Mouse (Mus musculus): ENCODE data around the gene Hspb11. TPM values are rescaled to one million over a fixed set of nuclear protein-coding genes. Genes with fewer than 3 reads are reported as not detected.

Hspb11 gene
- 20.6 and 28.9 TPM in 2 replicates for total RNA-seq (2017)

DNA sequence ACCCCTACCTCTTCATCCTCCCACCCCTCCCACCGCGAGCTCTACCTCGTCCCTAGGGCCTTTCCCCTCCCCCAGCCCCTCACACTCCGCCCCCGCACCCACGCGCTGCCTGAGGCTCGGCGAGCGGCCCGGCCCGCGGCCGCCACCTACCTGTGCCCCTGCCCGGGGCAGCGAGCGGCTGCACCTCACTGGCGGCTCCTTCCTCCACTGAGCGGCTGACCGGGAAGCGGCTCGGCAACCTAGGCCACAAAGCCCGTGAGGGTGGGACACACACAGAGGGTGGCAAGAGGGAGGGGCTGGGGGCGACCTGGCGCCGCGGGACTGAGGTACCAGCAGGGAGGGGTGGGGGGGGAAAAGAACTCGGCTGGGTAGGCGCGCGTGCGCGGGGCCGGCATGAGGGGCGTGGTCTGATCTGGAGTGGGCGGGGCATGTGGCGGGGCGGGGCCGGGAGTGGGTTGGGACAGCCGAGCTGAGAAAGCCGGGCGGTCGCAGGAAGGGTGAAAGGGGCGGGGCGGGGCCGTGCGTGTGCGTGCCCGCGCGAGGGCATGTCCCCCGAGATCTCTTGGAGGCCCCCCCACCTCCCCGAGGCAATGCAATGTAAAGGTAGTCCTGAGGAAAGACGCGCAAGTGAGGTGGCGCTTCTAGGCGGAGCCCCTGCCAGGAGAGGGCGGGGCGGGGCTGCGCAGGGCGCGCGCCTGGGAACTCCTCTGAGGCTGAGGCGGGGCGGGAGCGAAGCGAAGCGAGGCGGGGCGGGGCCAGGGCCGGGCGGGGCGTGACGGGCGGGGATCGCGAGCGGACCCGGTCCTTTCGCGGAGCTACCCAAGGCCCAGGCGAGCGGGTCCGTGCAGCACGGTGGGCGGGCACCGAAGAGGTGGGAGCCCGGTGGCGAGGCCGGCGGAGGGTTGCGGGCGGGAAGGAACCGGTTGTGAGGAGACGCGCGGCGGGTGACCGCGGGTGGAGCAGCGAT, at the start of gene Hspb11, which contains the start of gene Lrrc42:
Hspb11 (plus strand) TSS at position 469 of the 967 bp plus-strand sequence.
Lrrc42 (minus strand) TSS at position 408 of the 967 bp plus-strand sequence.
- peak; percentile 94 for ATAC-seq (replicated peaks; ENCODE audit: low read depth, poor library complexity, severe bottlenecking)

DNA sequence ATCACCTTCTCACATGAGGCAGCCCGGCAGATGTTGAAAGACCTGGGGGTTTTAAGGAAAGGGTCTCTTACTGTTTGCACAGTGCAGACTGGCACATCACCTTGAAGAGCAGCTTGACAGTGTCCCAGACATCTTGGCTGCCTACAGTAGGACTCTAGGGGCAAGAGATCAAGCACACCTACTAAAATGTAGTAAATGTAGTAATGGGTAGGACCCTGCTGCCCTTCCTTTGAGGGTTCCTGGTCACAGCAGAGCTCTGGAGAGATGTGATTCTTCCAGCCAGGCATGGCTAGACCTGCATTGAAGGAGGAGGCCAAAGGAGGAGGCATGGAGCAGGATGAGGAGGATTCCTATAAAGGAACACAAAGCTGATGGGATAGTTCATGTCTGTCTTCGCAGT, 46.4 kb upstream of the Hspb11 start:
- no peak for ATAC-seq (replicated peaks; ENCODE audit: low read depth, poor library complexity, severe bottlenecking)

DNA sequence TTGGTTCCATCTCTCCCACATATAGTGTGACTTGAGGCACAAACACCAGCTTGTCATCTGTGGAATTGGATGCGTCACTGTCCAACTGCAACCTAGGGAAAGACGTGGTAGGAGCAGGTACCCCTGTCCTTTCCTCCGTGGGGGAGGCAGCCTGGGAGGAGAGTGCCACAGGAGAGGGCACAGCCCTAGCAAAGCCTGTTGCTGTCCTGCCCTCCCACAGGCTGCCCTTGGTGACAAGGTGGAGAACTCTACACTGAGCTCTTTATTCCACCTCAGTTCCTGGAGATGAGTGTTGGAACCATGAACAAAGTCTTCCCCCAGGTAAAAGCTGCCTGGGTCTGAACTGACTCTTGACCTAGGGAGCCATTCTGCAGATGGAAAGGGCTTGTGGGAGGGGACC, 44.5 kb upstream of the Hspb11 start, which contains the start of gene Ldlrad1:
Ldlrad1 (plus strand) TSS at position 301 of the 400 bp plus-strand sequence.
- no peak for ATAC-seq (replicated peaks; ENCODE audit: low read depth, poor library complexity, severe bottlenecking)

GRCm38 (mm10) chr4:107210483-107211097, 42.8 kb upstream of the Hspb11 start:
- ATAC-seq (replicated peaks; ENCODE audit: low read depth, poor library complexity, severe bottlenecking) = peak; percentile 68

DNA sequence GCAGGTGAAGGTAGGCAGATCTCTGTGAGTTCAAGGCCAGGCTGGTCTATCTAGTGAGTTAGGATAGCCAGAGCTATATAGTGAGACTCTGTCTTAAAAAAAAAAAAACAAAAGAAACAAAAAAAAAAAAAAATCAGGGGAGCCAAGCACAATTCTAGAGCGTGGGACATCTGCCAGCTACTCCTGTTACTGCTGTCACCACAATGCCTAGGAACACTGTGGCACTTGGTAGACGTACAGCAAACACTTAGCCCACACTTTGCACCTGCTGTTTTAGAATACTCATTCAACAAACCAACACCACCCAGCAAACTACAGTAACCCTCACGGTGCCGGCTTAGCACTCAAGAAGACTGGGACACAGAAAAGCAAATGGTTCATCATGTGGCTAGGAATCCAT, 41.9 kb upstream of the Hspb11 start:
- ATAC-seq (replicated peaks; ENCODE audit: low read depth, poor library complexity, severe bottlenecking) = no peak

DNA sequence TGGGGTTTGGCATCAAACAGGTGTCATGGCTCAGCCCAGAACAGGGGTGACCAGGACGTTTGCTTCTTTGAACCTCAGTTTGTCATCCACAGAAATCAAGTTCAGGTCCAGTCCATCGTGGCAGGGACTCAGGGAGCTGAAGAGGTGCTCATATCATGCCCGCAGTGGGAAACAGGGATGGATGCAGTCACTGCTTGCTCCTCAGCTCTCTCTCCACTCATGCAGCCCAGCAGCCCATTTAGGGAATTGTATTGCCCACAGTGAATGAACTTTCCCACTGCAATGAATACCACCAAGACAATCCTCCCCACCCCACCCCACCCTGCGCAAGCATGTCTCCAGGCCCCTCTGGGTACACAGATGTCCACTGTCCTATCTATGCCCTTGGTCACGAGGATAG, 41.5 kb upstream of the Hspb11 start:
- no peak for ATAC-seq (replicated peaks; ENCODE audit: low read depth, poor library complexity, severe bottlenecking)

DNA sequence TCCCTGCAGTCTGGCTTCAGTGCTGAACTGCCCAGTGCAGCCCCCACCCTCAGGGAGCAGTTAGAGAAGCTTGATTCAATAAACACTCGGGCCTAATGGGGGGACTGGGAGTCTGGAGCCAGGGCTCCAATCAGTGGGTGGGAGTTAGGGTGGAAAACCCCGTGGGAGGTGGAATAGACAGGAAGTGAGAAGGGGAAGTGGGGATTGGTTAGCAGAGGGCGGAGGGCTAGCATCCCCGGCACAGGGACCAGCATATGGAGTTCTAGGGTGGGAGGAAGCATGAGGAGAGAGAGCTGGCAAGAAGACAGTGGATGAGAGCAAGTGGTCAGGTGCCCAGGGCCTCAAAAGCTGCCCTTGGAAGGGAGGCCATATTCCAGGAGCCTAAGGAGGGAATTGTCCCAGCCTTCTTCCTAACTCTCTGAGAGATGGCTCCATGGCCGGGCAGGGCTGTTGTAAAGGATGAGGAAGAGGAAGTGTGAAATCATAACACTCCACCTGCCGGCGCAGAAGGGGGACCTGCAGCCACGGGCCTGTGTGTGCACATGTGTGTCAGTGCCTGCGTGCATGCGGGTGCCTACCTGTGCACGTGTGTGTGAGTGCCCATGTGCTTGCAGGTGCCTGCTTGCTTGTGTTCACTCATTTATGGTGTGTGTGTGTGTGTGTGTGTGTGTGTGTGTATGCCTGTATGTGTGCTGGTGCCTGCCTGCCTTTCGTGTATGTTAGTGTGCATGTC, 39.9 kb upstream of the Hspb11 start:
- 0 out of 2 replicates have a peak, but pooled peaks have one; percentile 24 for ATAC-seq (replicated peaks; ENCODE audit: low read depth, poor library complexity, severe bottlenecking)

GRCm38 (mm10) chr4:107217574-107217973, 35.8 kb upstream of the Hspb11 start:
- peak; percentile 82 for ATAC-seq (replicated peaks; ENCODE audit: low read depth, poor library complexity, severe bottlenecking)

GRCm38 (mm10) chr4:107221524-107221923, 31.9 kb upstream of the Hspb11 start:
- no peak for ATAC-seq (replicated peaks; ENCODE audit: low read depth, poor library complexity, severe bottlenecking)

DNA sequence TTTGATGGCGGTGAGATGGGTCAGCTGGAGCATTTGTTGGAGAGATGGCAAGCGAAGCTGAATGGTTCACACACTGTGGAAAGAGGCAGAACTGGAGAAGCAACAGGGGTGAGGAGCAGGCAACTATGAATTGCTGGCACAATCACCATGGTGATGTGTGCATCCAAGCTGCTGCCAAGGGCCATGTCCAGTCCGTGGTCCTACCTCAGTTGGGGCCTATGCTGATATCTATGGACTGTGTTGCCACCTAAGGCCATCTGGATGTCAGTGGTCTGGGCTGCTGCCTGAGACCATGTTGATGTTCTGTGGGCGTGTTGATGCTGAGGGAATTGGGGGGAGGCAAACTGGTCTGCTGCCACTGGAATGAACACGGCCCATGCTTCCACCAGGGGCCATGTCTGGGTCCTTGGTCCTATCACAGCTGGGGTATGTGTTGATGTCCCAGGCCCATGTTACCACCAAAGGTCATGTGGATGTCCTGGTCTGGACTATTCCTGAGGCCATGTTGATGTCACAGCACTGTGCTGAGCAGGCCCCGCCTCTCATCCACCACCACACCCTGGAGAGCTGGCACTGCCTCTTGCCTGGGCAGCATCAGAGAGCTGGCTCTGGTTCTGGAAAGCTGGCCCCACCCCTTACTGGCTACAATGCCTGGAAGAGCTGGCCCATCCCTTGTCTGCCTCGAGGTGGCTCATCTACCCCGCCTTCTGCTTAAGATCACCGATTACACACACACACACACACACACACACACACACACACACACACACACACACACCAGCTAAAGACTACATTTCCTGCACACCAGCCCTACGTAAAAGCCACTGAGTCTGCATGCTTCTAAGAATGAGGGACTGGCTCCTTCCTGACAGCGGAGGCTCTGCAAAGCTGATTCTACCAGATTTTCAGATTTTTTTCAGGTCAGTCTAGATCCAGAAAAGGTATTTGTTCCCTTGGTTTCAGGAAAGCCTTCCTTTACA, 29.9 kb upstream of the Hspb11 start:
- ATAC-seq (replicated peaks; ENCODE audit: low read depth, poor library complexity, severe bottlenecking) = peak; percentile 57; the same call in 1 of the 2 replicates

DNA sequence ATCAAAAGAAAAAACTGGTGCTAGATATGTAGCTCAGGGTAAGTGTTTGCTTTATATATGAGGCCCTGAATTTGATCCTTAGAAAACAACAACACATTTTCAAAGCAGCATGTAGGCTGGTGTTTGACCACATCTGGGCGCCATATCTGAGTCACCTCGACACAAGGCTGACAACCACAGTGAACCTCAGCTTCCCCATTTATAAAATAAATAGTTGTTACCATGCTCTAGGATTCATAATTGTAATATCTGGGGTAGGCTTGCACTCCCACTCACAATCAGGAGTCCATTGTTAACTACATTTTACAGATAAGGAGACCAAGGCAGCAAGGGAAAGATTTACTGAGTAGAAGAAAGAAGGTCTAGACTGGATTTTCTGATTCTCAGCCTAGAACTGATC, 27.1 kb upstream of the Hspb11 start:
- ATAC-seq (replicated peaks; ENCODE audit: low read depth, poor library complexity, severe bottlenecking) = peak; percentile 50; the same call in 1 of the 2 replicates

- no peak for ATAC-seq (replicated peaks; ENCODE audit: low read depth, poor library complexity, severe bottlenecking)
These were observed 21.2 kb upstream of the Hspb11 start for GRCm38 (mm10) chr4:107232219-107232618.

DNA sequence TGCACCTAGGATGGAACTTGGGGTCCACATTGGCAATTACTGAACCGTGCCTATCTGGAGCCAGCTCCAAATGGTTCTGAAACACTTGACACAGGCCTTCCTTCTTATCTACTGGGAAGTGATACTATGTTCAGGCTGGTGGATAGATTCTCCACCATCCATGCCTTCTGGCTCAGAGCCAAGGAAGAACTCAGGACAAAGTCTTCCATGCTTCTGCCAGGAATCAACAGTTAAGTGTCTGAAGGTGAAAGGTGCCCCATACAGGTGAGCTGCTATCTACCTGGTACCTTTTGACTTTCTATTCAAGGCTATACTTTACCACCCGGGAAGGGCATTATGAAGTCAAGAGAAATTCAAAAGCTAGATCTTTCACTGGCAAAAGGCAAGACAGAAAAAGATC, 15.1 kb upstream of the Hspb11 start:
- ATAC-seq (replicated peaks; ENCODE audit: low read depth, poor library complexity, severe bottlenecking) = no peak

DNA sequence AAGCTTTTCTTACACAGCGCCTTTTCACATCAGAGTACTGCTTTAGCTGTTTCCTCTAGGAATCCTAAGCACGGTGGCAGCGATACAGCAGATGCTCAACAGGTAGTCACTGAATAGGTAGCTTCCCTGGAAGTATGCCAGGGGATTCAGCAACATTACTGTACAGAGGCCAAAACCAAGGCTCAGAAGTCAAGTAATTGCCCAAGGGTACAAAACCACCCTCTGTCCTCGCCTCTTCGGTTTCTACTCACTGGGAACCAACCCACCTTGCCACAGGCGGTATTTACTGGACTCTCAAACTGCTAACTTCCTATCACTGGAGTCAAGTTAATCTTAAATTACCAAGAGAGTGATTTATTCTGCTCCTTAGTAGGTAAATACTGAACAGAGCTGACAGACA, 13.2 kb upstream of the Hspb11 start:
- no peak for ATAC-seq (replicated peaks; ENCODE audit: low read depth, poor library complexity, severe bottlenecking)

- ATAC-seq (replicated peaks; ENCODE audit: low read depth, poor library complexity, severe bottlenecking) = no peak
These were observed 9.7 kb upstream of the Hspb11 start for GRCm38 (mm10) chr4:107243365-107244333.

- no peak for ATAC-seq (replicated peaks; ENCODE audit: low read depth, poor library complexity, severe bottlenecking)
These were observed 8.0 kb upstream of the Hspb11 start for GRCm38 (mm10) chr4:107245368-107245767.

- ATAC-seq (replicated peaks; ENCODE audit: low read depth, poor library complexity, severe bottlenecking) = no peak
These were observed 7.4 kb upstream of the Hspb11 start for GRCm38 (mm10) chr4:107246040-107246439.

DNA sequence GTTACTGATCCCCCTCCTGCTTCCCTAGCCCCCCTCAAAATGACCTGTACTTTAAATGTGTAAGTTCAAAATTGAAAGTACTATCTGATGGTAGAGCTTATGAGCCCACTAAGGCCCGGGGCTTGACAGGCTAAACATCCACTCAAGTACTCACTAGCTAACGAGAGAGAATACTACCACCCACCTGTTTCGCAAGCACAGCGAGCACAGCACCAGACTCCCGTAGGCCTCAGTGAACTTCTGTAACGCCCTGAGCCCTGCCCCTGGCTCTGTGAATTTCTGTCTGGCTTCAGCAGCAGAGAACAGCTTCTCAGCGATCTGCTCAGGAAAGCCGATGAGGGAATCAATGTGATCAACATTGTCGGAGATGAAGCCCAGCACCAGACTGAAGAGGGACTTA, 6.3 kb upstream of the Hspb11 start:
- ATAC-seq (replicated peaks; ENCODE audit: low read depth, poor library complexity, severe bottlenecking) = no peak

Measured in common myeloid progenitor, adult 5-6 weeks (primary cell).